Mouse (Mus musculus): ENCODE data around the gene Gng3. TPM values are rescaled to one million over a fixed set of nuclear protein-coding genes. Genes with fewer than 3 reads are reported as not detected.
"Not testable (repeated sequence)": the region's sequence is repeated elsewhere in the genome, so short reads cannot be mapped to it uniquely, and the experiment has no call there.

Gng3 gene
- total RNA-seq, 2 experiments from 2014 or later: not detected

- no peak for ATAC-seq (replicated peaks; ENCODE audit: low FRiP score, poor library complexity, severe bottlenecking)
These were observed 11.5 kb upstream of the Gng3 start, which contains the start of gene Lrrn4cl for GRCm38 (mm10) chr19:8850402-8850901. Gene Lrrn4cl, plus strand, starts transcription at chr19:8850768.

GRCm38 (mm10) chr19:8848356-8848755 lies 9.4 kb upstream of the Gng3 start:
- no peak for ATAC-seq (replicated peaks; ENCODE audit: low FRiP score, poor library complexity, severe bottlenecking)

- peak; percentile 51 for ATAC-seq (replicated peaks; ENCODE audit: low FRiP score, poor library complexity, severe bottlenecking)
These were observed 5.6 kb upstream of the Gng3 start for GRCm38 (mm10) chr19:8844371-8845129.

GRCm38 (mm10) chr19:8842961-8843360 lies 4.0 kb upstream of the Gng3 start:
- no peak for ATAC-seq (replicated peaks; ENCODE audit: low FRiP score, poor library complexity, severe bottlenecking)

- no peak for ATAC-seq (replicated peaks; ENCODE audit: low FRiP score, poor library complexity, severe bottlenecking)
These were observed 2.0 kb upstream of the Gng3 start for GRCm38 (mm10) chr19:8841012-8841411.

GRCm38 (mm10) chr19:8839908-8840791 lies 1.2 kb upstream of the Gng3 start:
- peak; percentile 84 for ATAC-seq (replicated peaks; ENCODE audit: low FRiP score, poor library complexity, severe bottlenecking)

GRCm38 (mm10) chr19:8838041-8838730 lies 808 bp downstream of the Gng3 start:
- no peak for ATAC-seq (replicated peaks; ENCODE audit: low FRiP score, poor library complexity, severe bottlenecking)

- ATAC-seq (replicated peaks; ENCODE audit: low FRiP score, poor library complexity, severe bottlenecking): peak; percentile 73
These were observed 1.7 kb downstream of the Gng3 start, which contains the start of gene Bscl2 for GRCm38 (mm10) chr19:8837251-8837791. Gene Bscl2, plus strand, starts transcription at chr19:8837467.

GRCm38 (mm10) chr19:8836327-8836726 lies 2.7 kb downstream of the Gng3 start:
- ATAC-seq (replicated peaks; ENCODE audit: low FRiP score, poor library complexity, severe bottlenecking): not testable (repeated sequence)

- ATAC-seq (replicated peaks; ENCODE audit: low FRiP score, poor library complexity, severe bottlenecking): no peak
These were observed 6.0 kb downstream of the Gng3 start for GRCm38 (mm10) chr19:8832971-8833370.

- ATAC-seq (replicated peaks; ENCODE audit: low FRiP score, poor library complexity, severe bottlenecking): no peak
These were observed 7.7 kb downstream of the Gng3 start for GRCm38 (mm10) chr19:8831262-8831661.

- no peak for ATAC-seq (replicated peaks; ENCODE audit: low FRiP score, poor library complexity, severe bottlenecking)
These were observed 8.3 kb downstream of the Gng3 start for GRCm38 (mm10) chr19:8830664-8831063.

GRCm38 (mm10) chr19:8829660-8830059 lies 9.3 kb downstream of the Gng3 start, which contains the start of gene AC129217.1:
Gene AC129217.1, plus strand, starts transcription at chr19:8829773.
- ATAC-seq (replicated peaks; ENCODE audit: low FRiP score, poor library complexity, severe bottlenecking): no peak

- no peak for ATAC-seq (replicated peaks; ENCODE audit: low FRiP score, poor library complexity, severe bottlenecking)
These were observed 16.3 kb downstream of the Gng3 start for GRCm38 (mm10) chr19:8822696-8823095.

GRCm38 (mm10) chr19:8821146-8821545 lies 17.8 kb downstream of the Gng3 start:
- ATAC-seq (replicated peaks; ENCODE audit: low FRiP score, poor library complexity, severe bottlenecking): no peak

- peak; percentile 48 for ATAC-seq (replicated peaks; ENCODE audit: low FRiP score, poor library complexity, severe bottlenecking)
These were observed 18.5 kb downstream of the Gng3 start for GRCm38 (mm10) chr19:8820424-8820956.

GRCm38 (mm10) chr19:8819596-8820423 lies 19.2 kb downstream of the Gng3 start, which contains the start of gene Hnrnpul2:
Gene Hnrnpul2, plus strand, starts transcription at chr19:8820010.
- peak; percentile 83 for ATAC-seq (replicated peaks; ENCODE audit: low FRiP score, poor library complexity, severe bottlenecking)

GRCm38 (mm10) chr19:8818801-8819595 lies 20.0 kb downstream of the Gng3 start, which contains the start of gene Ttc9c:
Gene Ttc9c, minus strand, starts transcription at chr19:8819333.
- peak; percentile 78 for ATAC-seq (replicated peaks; ENCODE audit: low FRiP score, poor library complexity, severe bottlenecking)
